Mouse (Mus musculus): ENCODE data around the gene Gstm7.

The Gstm7 gene

GRCm38 (mm10) chr3:107877747-107878736 lies 53.6 kb downstream of the Gstm7 start:
- in situ Hi-C loops (cut with MboI, MseI), result loop anchor here in 1 of 2 experiments (10.0 kb wide), 1 partner anchor 2003 kb away; the partner anchor contains the start of genes Adora3 and Tmigd3

DNA sequence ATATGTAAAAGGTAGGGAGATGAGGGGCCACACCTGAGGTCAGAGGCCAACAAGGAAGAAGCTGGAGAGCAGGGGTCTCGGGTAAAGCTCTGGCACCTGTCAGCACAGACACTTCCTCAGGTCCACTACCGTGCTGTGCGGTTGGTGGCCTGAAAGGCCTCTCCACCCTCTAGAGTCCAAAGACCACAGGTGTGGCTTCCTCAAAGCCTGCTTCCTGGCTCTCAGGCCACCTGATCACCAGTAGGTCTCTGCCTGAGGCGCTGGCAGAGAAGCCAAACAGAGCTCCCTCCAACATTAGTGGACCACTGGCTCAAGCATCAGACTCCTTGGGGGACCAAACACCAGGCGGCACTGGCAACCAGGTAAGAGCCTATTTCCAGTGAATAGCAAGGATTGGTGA lies 54.6 kb downstream of the Gstm7 start, which contains the start of gene Eps8l3:
TSS of gene Eps8l3 (plus strand) at position 225 of the 400 bp plus-strand sequence.
- in situ Hi-C loops (cut with MboI, MseI), result loop anchor here in 1 of 2 experiments (10.0 kb wide), 1 partner anchor 2002 kb away; the partner anchor contains the start of genes Adora3 and Tmigd3

All from T-helper 17 cell (primary cell).